Mouse (Mus musculus): Measurements from ENCODE around the gene Gm2564.
"Not testable (repeated sequence)": the region's sequence is repeated elsewhere in the genome, so short reads cannot be mapped to it uniquely, and the experiment has no call there.

GRCm38 (mm10) chr4:42679365-42679764 is 49.8 kb downstream of the Gm2564 start:
- not testable (repeated sequence) for TF ChIP-seq CTCF, POLR2A (IDR thresholded peaks at IDR 0.05; ENCODE audit: insufficient read depth, low read depth, low read length)
